ENCODE assay signal across 14 mouse cellular contexts in the genomic region with DNA sequence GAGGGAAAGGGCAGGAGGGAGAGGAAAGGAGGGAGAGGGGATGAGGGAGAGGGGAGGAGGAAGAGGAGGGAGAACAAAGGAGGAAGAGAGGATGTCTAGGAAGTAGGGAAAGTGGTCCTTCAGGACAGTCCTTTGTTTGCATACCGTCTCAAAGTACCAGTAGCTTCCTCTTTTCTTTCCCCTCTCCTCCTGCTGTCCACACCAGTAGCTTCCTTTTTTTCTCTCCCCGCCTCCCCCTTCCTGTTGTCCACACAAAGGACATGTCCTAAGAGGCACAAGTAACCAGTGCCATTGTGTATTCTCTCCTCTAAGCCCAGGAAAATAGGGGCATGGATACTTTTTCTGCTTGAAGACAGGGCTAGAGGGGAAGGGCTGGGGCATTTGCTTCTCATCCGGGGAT. TPM values are rescaled to one million over a fixed set of nuclear protein-coding genes. Genes with fewer than 3 reads are reported as not detected.
A peak's percentile ranks its signal among the peaks of the same experiment; 100 is the strongest.
DNase-seq lines count a peak whose midpoint lies in the region; ATAC-seq and TF ChIP-seq lines count a peak whose summit lies in the region.
"Had no signal": no experiment of that assay in that cellular context is flagged by ENCODE, and none has a peak within 500 bp of the region (broad histone marks: within the 10 kb centered on the region; RNA-seq: fewer than 3 reads in every experiment).

No protein-coding gene starts in this region.

- H3K36me3 ChIP-seq in forebrain, embryonic 11.5 days (ENCODE audit: control insufficient read depth, insufficient read depth, low read length), result no peaks in the 10 kb centered on the region
- no peaks in the 10 kb centered on the region for H3K36me3 ChIP-seq in forebrain, postnatal 0 days (ENCODE audit: insufficient read depth)
- no peaks in the 10 kb centered on the region for H3K36me3 ChIP-seq in lung, embryonic 14.5 days (ENCODE audit: insufficient read depth)
- no peaks in the 10 kb centered on the region for H3K36me3 ChIP-seq in liver, postnatal 0 days (replicated peaks; ENCODE audit: insufficient read depth, low read length)
- H3K36me3 ChIP-seq: stomach, embryonic 15.5 days had no signal

- TF ChIP-seq CTCF in forebrain, postnatal 0 days (IDR thresholded peaks at IDR 0.05; ENCODE audit: low read depth), result no peak
- no peak for TF ChIP-seq CTCF in lung, embryonic 14.5 days (IDR thresholded peaks at IDR 0.05; ENCODE audit: low read depth)
- TF ChIP-seq CTCF in liver, postnatal 0 days (IDR thresholded peaks at IDR 0.05; ENCODE audit: low read depth), result no peak

- no peak overlapping the region for H3K4me3 ChIP-seq in forebrain, embryonic 11.5 days (ENCODE audit: low read depth, low read length)
- no peak overlapping the region for H3K4me3 ChIP-seq in forebrain, postnatal 0 days (ENCODE audit: low read depth, low read length)
- H3K4me3 ChIP-seq in lung, embryonic 14.5 days (ENCODE audit: low read depth, low read length), result no peak overlapping the region
- no peak overlapping the region for H3K4me3 ChIP-seq in liver, postnatal 0 days (ENCODE audit: low read depth, low read length)
- H3K4me3 ChIP-seq: stomach, embryonic 15.5 days had no signal

- WGBS in forebrain, embryonic 11.5 days, result 50% methylated on average over 3 of the region's 3 CpGs
- WGBS in forebrain, postnatal 0 days, result 61% methylated on average over 3 of the region's 3 CpGs
- WGBS in lung, embryonic 14.5 days, result 49% methylated on average over 3 of the region's 3 CpGs
- 8% methylated on average over 3 of the region's 3 CpGs for WGBS in liver, postnatal 0 days (ENCODE audit: insufficient replicate concordance)

- H3K9me3 ChIP-seq in forebrain, embryonic 11.5 days (ENCODE audit: control insufficient read depth, low read length), result no peaks in the 10 kb centered on the region
- no peaks in the 10 kb centered on the region for H3K9me3 ChIP-seq in forebrain, postnatal 0 days (ENCODE audit: low read length)
- H3K9me3 ChIP-seq in lung, embryonic 14.5 days (ENCODE audit: low read depth, low read length), result no peaks in the 10 kb centered on the region
- no peaks in the 10 kb centered on the region for H3K9me3 ChIP-seq in liver, postnatal 0 days (ENCODE audit: low read length)
- H3K9me3 ChIP-seq: stomach, embryonic 15.5 days had no signal

- no peaks in the 10 kb centered on the region for H3K27me3 ChIP-seq in forebrain, embryonic 11.5 days (ENCODE audit: control insufficient read depth, insufficient read depth, low read length)
- no peaks in the 10 kb centered on the region for H3K27me3 ChIP-seq in forebrain, postnatal 0 days (ENCODE audit: insufficient read depth, low read length)
- no peaks in the 10 kb centered on the region for H3K27me3 ChIP-seq in lung, embryonic 14.5 days (ENCODE audit: insufficient read depth, low read length)
- H3K27me3 ChIP-seq in liver, postnatal 0 days (ENCODE audit: insufficient read depth, low read length), result no peaks in the 10 kb centered on the region
- H3K27me3 ChIP-seq: stomach, embryonic 15.5 days had no signal

- no peak for ATAC-seq in forebrain, embryonic 11.5 days (replicated peaks; ENCODE audit: low FRiP score)
- no peak for ATAC-seq in forebrain, postnatal 0 days
- ATAC-seq in lung, embryonic 14.5 days (ENCODE audit: insufficient read depth), result peak; percentile 28; the same call in 1 of the 2 replicates
- 0 out of 2 replicates have a peak, but pooled peaks have one; percentile 23 for ATAC-seq in liver, postnatal 0 days

- H3K9ac ChIP-seq in forebrain, embryonic 11.5 days (ENCODE audit: low read length), result no peak overlapping the region
- no peak overlapping the region for H3K9ac ChIP-seq in forebrain, postnatal 0 days
- no peak overlapping the region for H3K9ac ChIP-seq in lung, embryonic 14.5 days
- H3K9ac ChIP-seq in liver, postnatal 0 days (replicated peaks), result no peak overlapping the region
- H3K9ac ChIP-seq: stomach, embryonic 15.5 days had no signal

- H3K4me1 ChIP-seq in forebrain, embryonic 11.5 days (replicated peaks; ENCODE audit: control insufficient read depth, insufficient read depth, low read length), result no peaks in the 10 kb centered on the region; the same call in 1 of the 2 replicates
- H3K4me1 ChIP-seq in forebrain, postnatal 0 days (ENCODE audit: insufficient read depth), result no peaks in the 10 kb centered on the region
- H3K4me1 ChIP-seq in lung, embryonic 14.5 days (ENCODE audit: insufficient read depth), result no peaks in the 10 kb centered on the region
- peaks cover 6% of the 10 kb centered on the region for H3K4me1 ChIP-seq in liver, postnatal 0 days (ENCODE audit: insufficient read depth)
- H3K4me1 ChIP-seq: stomach, embryonic 15.5 days had no signal

- H3K4me2 ChIP-seq in forebrain, embryonic 11.5 days (ENCODE audit: low read depth, low read length, severe bottlenecking), result no peak overlapping the region
- H3K4me2 ChIP-seq in forebrain, postnatal 0 days (ENCODE audit: low read depth), result no peak overlapping the region
- no peak overlapping the region for H3K4me2 ChIP-seq in lung, embryonic 14.5 days
- H3K4me2 ChIP-seq in liver, postnatal 0 days (ENCODE audit: low read depth, low read length), result no peak overlapping the region
- H3K4me2 ChIP-seq: stomach, embryonic 15.5 days had no signal

- no peak for TF ChIP-seq EP300 in liver, postnatal 0 days (IDR thresholded peaks at IDR 0.05; ENCODE audit: low read depth)

- DNase-seq in forebrain, embryonic 11.5 days (ENCODE audit: low spot score), result peak; percentile 24
- DNase-seq in forebrain, postnatal 0 days, result no peak
- peak; percentile 37 for DNase-seq in lung, embryonic 14.5 days
- no peak for DNase-seq in lung, postnatal 25 days (ENCODE audit: low spot score)
- no peak for DNase-seq in liver, postnatal 0 days
- peak; percentile 16 for DNase-seq in skeletal muscle tissue, adult 2 months (ENCODE audit: low read depth, low spot score)
- no peak for DNase-seq in adrenal gland, adult 2 months
- no peak for DNase-seq in right cerebral cortex, postnatal 36 days (ENCODE audit: low spot score in 2 of 2)
- DNase-seq: cerebellum, adult 8-10 months; gastrocnemius, postnatal 36 days; heart, postnatal 10 days; right cerebral cortex, postnatal 4 days had no signal

- no peak overlapping the region for H3K27ac ChIP-seq in forebrain, embryonic 11.5 days (ENCODE audit: low read depth, low read length)
- H3K27ac ChIP-seq in forebrain, postnatal 0 days (ENCODE audit: low read depth, low read length), result no peak overlapping the region
- H3K27ac ChIP-seq in lung, embryonic 14.5 days (ENCODE audit: low read depth), result peak overlapping the region; percentile 3; the same call in 1 of the 2 replicates
- H3K27ac ChIP-seq in liver, postnatal 0 days (ENCODE audit: low read depth), result no peak overlapping the region
- H3K27ac ChIP-seq: kidney, postnatal 0 days; stomach, embryonic 15.5 days had no signal

RNA-seq across cellular contexts. Expression of a gene that starts 37.3 kb away (rescaled TPM):
- 7.9 and 8.3 TPM in 2 replicates for polyA plus RNA-seq in forebrain, embryonic 11.5 days (2014; fragmentation: Nextera tagmentation; extraction: Ambion mirVana)
- total RNA-seq in forebrain, postnatal 0 days (2014; rRNA removed), result 60.9 and 82.5 TPM in 2 replicates
- polyA plus RNA-seq in forebrain, postnatal 0 days (2015; fragmentation: Nextera tagmentation; extraction: Ambion mirVana), result 24.5 and 30.5 TPM in 2 replicates
- polyA plus RNA-seq in lung, embryonic 14.5 days (2014; fragmentation: Nextera tagmentation; extraction: Ambion mirVana), result 21.5 and 22.9 TPM in 2 replicates
- polyA plus RNA-seq in liver, postnatal 0 days (2015; fragmentation: Nextera tagmentation; extraction: Ambion mirVana), result 2.1 and 2.2 TPM in 2 replicates
- total RNA-seq in adrenal gland, adult 2 months (2021), result 10 to 100 TPM; 36.1 to 39.4 TPM
- polyA plus RNA-seq in adrenal gland, adult 2 months (2012; rRNA removed), result 9.4 and 12.4 TPM in 2 replicates

Comparison
In these comparisons a context has a peak if more than half of its experiments do, and no peak if none do; other contexts are left out.
1. DNase-seq: peak in forebrain, embryonic 11.5 days (single experiment), lung, embryonic 14.5 days (single experiment) and skeletal muscle tissue, adult 2 months (single experiment); none in forebrain, postnatal 0 days (single experiment), lung, postnatal 25 days (single experiment), liver, postnatal 0 days (single experiment), adrenal gland, adult 2 months (single experiment) and right cerebral cortex, postnatal 36 days (0 of 2).
2. ATAC-seq: peak in lung, embryonic 14.5 days (single experiment) and liver, postnatal 0 days (single experiment); none in forebrain, embryonic 11.5 days (single experiment) and forebrain, postnatal 0 days (single experiment).